Mouse (Mus musculus): Measurements from ENCODE around the gene Sco2.

The Sco2 gene

DNA sequence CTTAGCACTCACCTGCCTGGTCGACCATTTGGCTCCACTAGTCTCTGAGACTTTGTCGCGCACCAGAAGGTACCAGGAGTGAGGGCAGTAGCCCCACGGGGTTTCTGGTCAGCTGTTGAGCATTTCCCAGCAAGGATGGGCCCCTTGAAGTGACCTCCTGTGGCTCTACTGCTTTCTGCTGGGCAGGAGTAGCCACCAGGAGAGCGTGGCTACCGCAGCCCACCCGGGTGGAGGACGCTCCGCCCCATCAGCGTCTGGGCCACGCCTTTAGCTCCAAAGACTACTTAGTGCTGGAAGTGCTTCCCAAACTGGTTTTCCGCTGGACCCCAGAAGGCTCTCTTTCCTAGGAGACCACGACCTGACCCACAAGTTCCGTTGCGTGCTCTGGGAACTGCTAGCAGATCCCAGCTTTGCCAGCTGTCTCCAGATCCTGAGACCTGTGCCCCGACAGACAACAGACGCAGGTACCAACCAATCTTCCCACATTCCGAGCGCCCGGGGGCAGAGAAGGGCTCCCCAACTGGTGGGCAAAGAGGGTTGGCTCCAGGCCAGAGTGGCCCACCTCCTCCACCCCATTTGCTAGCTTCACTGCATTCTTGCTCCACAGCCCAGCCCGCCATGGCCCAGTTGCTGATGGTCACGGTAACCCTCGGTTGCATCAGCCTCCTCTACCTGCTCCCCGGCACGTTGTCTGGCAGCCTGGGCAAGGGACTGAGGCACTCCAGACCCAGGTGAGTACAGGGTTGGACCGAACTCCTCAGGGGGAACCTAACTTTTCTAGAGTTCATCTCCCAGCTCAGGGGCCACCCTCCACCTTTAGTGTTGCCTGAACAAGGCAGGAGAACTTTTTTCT lies 50.8 kb downstream of the Sco2 start, which contains the start of gene Adm2:
TSS of gene Adm2 (plus strand) at position 51 of the 853 bp plus-strand sequence.
- DNase-seq, result no peak

Data from kidney, adult 11 months (tissue).